Mouse (Mus musculus): ENCODE data around the gene Bex6. TPM values are rescaled to one million over a fixed set of nuclear protein-coding genes. Genes with fewer than 3 reads are reported as not detected.

Bex6 gene
- polyA plus RNA-seq, 1 experiment from 2014 or later: 0.27 TPM

GRCm38 (mm10) chr16:32165281-32165821 is 14.3 kb upstream of the Bex6 start, which contains the start of gene Nrros:
TSS of gene Nrros (minus strand) at chr16:32165594.
- no peaks in the 10 kb centered on the region for H3K9me3 ChIP-seq (ENCODE audit: control insufficient read depth, low read length)
- DNase-seq (ENCODE audit: low spot score): peak; percentile 18

GRCm38 (mm10) chr16:32167819-32168545 is 11.6 kb upstream of the Bex6 start:
- no peak overlapping the region for H3K9ac ChIP-seq (ENCODE audit: low read length)
- H3K36me3 ChIP-seq (ENCODE audit: control insufficient read depth, insufficient read depth, low read length): no peaks in the 10 kb centered on the region
- WGBS: 94% methylated on average over 4 of the region's 4 CpGs
- H3K27me3 ChIP-seq (ENCODE audit: control insufficient read depth, insufficient read depth, low read length): no peaks in the 10 kb centered on the region
- H3K9me3 ChIP-seq (ENCODE audit: control insufficient read depth, low read length): no peaks in the 10 kb centered on the region
- H3K4me1 ChIP-seq (ENCODE audit: control insufficient read depth, insufficient read depth, low read length): no peaks in the 10 kb centered on the region
- H3K4me3 ChIP-seq (ENCODE audit: low read depth, low read length): no peak overlapping the region
- ATAC-seq (ENCODE audit: insufficient read depth, low FRiP score, low TSS enrichment): no peak
- DNase-seq (ENCODE audit: low spot score): no peak
- H3K27ac ChIP-seq (ENCODE audit: low read depth, low read length): no peak overlapping the region
- no peak overlapping the region for H3K4me2 ChIP-seq (ENCODE audit: low read depth)

More at GRCm38 (mm10) chr16:32165281-32165821, 14.3 kb upstream of the Bex6 start, which contains the start of gene Nrros:
- Histone ChIP-seq H3K27me3 (ENCODE audit: control insufficient read depth, insufficient read depth, low read length) (no peaks in the 10 kb centered on the region), H3K4me1 (ENCODE audit: control insufficient read depth, insufficient read depth, low read length) (no peaks in the 10 kb centered on the region), H3K27ac (ENCODE audit: low read depth, low read length) (no peak within 1 kb of the TSS), H3K9ac (ENCODE audit: low read length) (peak within 1 kb of the TSS; percentile 35), H3K36me3 (ENCODE audit: control insufficient read depth, insufficient read depth, low read length) (no peaks in the 10 kb centered on the region), H3K4me3 (ENCODE audit: low read depth, low read length) (peak within 1 kb of the TSS; percentile 21), H3K4me2 (ENCODE audit: low read depth) (peak within 1 kb of the TSS; percentile 44)
- no peak for ATAC-seq (ENCODE audit: insufficient read depth, low FRiP score, low TSS enrichment)
- 3% methylated on average over 25 of the region's 25 CpGs for WGBS

- Histone ChIP-seq H3K27ac (ENCODE audit: low read depth, low read length) (no peak overlapping the region), H3K4me1 (ENCODE audit: control insufficient read depth, insufficient read depth, low read length) (no peaks in the 10 kb centered on the region), H3K36me3 (ENCODE audit: control insufficient read depth, insufficient read depth, low read length) (no peaks in the 10 kb centered on the region), H3K4me3 (ENCODE audit: low read depth, low read length) (no peak overlapping the region), H3K9me3 (ENCODE audit: control insufficient read depth, low read length) (no peaks in the 10 kb centered on the region), H3K4me2 (ENCODE audit: low read depth) (no peak overlapping the region), H3K9ac (ENCODE audit: low read length) (no peak overlapping the region), H3K27me3 (ENCODE audit: control insufficient read depth, insufficient read depth, low read length) (no peaks in the 10 kb centered on the region)
- WGBS: 91% methylated on average over 5 of the region's 5 CpGs
- DNase-seq (ENCODE audit: low spot score) (no peak), ATAC-seq (ENCODE audit: insufficient read depth, low FRiP score, low TSS enrichment) (no peak)
Measured at GRCm38 (mm10) chr16:32171031-32171731, 8.4 kb upstream of the Bex6 start.

- Histone ChIP-seq H3K4me1 (ENCODE audit: control insufficient read depth, insufficient read depth, low read length) (no peaks in the 10 kb centered on the region), H3K27me3 (ENCODE audit: control insufficient read depth, insufficient read depth, low read length) (no peaks in the 10 kb centered on the region), H3K9me3 (ENCODE audit: control insufficient read depth, low read length) (no peaks in the 10 kb centered on the region), H3K36me3 (ENCODE audit: control insufficient read depth, insufficient read depth, low read length) (no peaks in the 10 kb centered on the region), H3K27ac (ENCODE audit: low read depth, low read length) (no peak overlapping the region), H3K4me2 (ENCODE audit: low read depth) (no peak overlapping the region), H3K9ac (ENCODE audit: low read length) (no peak overlapping the region), H3K4me3 (ENCODE audit: low read depth, low read length) (no peak overlapping the region)
- no peak for ATAC-seq (ENCODE audit: insufficient read depth, low FRiP score, low TSS enrichment)
- DNase-seq (ENCODE audit: low spot score): no peak
- 77% methylated on average over 11 of the region's 11 CpGs for WGBS
Measured at GRCm38 (mm10) chr16:32173401-32173800, 6.2 kb upstream of the Bex6 start.

- Histone ChIP-seq H3K36me3 (ENCODE audit: control insufficient read depth, insufficient read depth, low read length) (no peaks in the 10 kb centered on the region), H3K9ac (ENCODE audit: low read length) (no peak overlapping the region), H3K4me1 (ENCODE audit: control insufficient read depth, insufficient read depth, low read length) (no peaks in the 10 kb centered on the region), H3K9me3 (ENCODE audit: control insufficient read depth, low read length) (no peaks in the 10 kb centered on the region), H3K4me2 (ENCODE audit: low read depth) (no peak overlapping the region), H3K4me3 (ENCODE audit: low read depth, low read length) (no peak overlapping the region), H3K27ac (ENCODE audit: low read depth, low read length) (no peak overlapping the region), H3K27me3 (ENCODE audit: control insufficient read depth, insufficient read depth, low read length) (no peaks in the 10 kb centered on the region)
- WGBS: 87% methylated on average over 8 of the region's 8 CpGs
- DNase-seq (ENCODE audit: low spot score) (no peak), ATAC-seq (ENCODE audit: insufficient read depth, low FRiP score, low TSS enrichment) (no peak)
Measured at GRCm38 (mm10) chr16:32174340-32175005, 5.2 kb upstream of the Bex6 start.

- H3K4me2 ChIP-seq (ENCODE audit: low read depth): no peak overlapping the region
- 85% methylated on average over 4 of the region's 4 CpGs for WGBS
- H3K27ac ChIP-seq (ENCODE audit: low read depth, low read length): no peak overlapping the region
- no peak overlapping the region for H3K9ac ChIP-seq (ENCODE audit: low read length)
- H3K27me3 ChIP-seq (ENCODE audit: control insufficient read depth, insufficient read depth, low read length): no peaks in the 10 kb centered on the region
- no peaks in the 10 kb centered on the region for H3K9me3 ChIP-seq (ENCODE audit: control insufficient read depth, low read length)
- no peak for DNase-seq (ENCODE audit: low spot score)
- no peaks in the 10 kb centered on the region for H3K36me3 ChIP-seq (ENCODE audit: control insufficient read depth, insufficient read depth, low read length)
- H3K4me1 ChIP-seq (ENCODE audit: control insufficient read depth, insufficient read depth, low read length): no peaks in the 10 kb centered on the region
- no peak overlapping the region for H3K4me3 ChIP-seq (ENCODE audit: low read depth, low read length)
- ATAC-seq (ENCODE audit: insufficient read depth, low FRiP score, low TSS enrichment): no peak
Measured at GRCm38 (mm10) chr16:32175029-32175428, 4.6 kb upstream of the Bex6 start.

- 52% methylated on average over 18 of the region's 18 CpGs for WGBS
- Histone ChIP-seq H3K4me2 (ENCODE audit: low read depth) (0 out of 2 replicates have a peak overlapping the region, but pooled peaks have one; percentile 2), H3K36me3 (ENCODE audit: control insufficient read depth, insufficient read depth, low read length) (no peaks in the 10 kb centered on the region), H3K9ac (ENCODE audit: low read length) (no peak overlapping the region), H3K9me3 (ENCODE audit: control insufficient read depth, low read length) (no peaks in the 10 kb centered on the region), H3K27me3 (ENCODE audit: control insufficient read depth, insufficient read depth, low read length) (no peaks in the 10 kb centered on the region), H3K27ac (ENCODE audit: low read depth, low read length) (no peak overlapping the region), H3K4me1 (ENCODE audit: control insufficient read depth, insufficient read depth, low read length) (no peaks in the 10 kb centered on the region), H3K4me3 (ENCODE audit: low read depth, low read length) (no peak overlapping the region)
- ATAC-seq (ENCODE audit: insufficient read depth, low FRiP score, low TSS enrichment): no peak
- DNase-seq (ENCODE audit: low spot score): no peak
Measured at GRCm38 (mm10) chr16:32176896-32177686, 2.5 kb upstream of the Bex6 start.

GRCm38 (mm10) chr16:32186056-32186455 is 6.4 kb downstream of the Bex6 start:
- Histone ChIP-seq H3K4me3 (ENCODE audit: low read depth, low read length) (no peak overlapping the region), H3K27ac (ENCODE audit: low read depth, low read length) (no peak overlapping the region), H3K4me1 (ENCODE audit: control insufficient read depth, insufficient read depth, low read length) (no peaks in the 10 kb centered on the region), H3K36me3 (ENCODE audit: control insufficient read depth, insufficient read depth, low read length) (no peaks in the 10 kb centered on the region), H3K9me3 (ENCODE audit: control insufficient read depth, low read length) (no peaks in the 10 kb centered on the region), H3K27me3 (ENCODE audit: control insufficient read depth, insufficient read depth, low read length) (no peaks in the 10 kb centered on the region), H3K4me2 (ENCODE audit: low read depth) (no peak overlapping the region), H3K9ac (ENCODE audit: low read length) (no peak overlapping the region)
- no peak for ATAC-seq (ENCODE audit: insufficient read depth, low FRiP score, low TSS enrichment)
- DNase-seq (ENCODE audit: low spot score): no peak
- 92% methylated on average over 5 of the region's 5 CpGs for WGBS

All from neural tube, embryonic 11.5 days (tissue).